Mouse (Mus musculus) midbrain, postnatal 0 days (tissue): ENCODE measurements at regions not wholly inside any gene's neighbourhood (a gene's known extent, or its start where the extent isn't known, plus 50 kb on each side); places are given as distances from the start of the nearest gene placed in this dataset.

ENCODE experiments used
- ATAC-seq: fragments of 200-750 bp; cut with Nextera tagmentation; 2 replicates; pipeline ENCODE4 v1.8.0; 2017; ENCODE audit warnings: moderate number of reproducible peaks, mild to moderate bottlenecking, moderate TSS enrichment, moderate library complexity; ENCODE audit not compliant: low FRiP score
- DNase-seq: peaks from one replicate; pipeline ENCODE4 v3.0.0-alpha.2; 2015; ENCODE audit warnings: low spot score
- H3K27ac ChIP-seq: fragments of 300-500 bp; sonication (generic); 2 replicates; pipeline ENCODE4 v1.5.1; 2014; ENCODE audit warnings: low read depth, mild to moderate bottlenecking, low read length, mixed read lengths
- H3K27me3 ChIP-seq: fragments of 300-500 bp; sonication (generic); 2 replicates; pipeline ENCODE4 v1.6.1; 2014; ENCODE audit warnings: low read length, control low read depth, mixed read lengths; ENCODE audit not compliant: insufficient read depth
- H3K36me3 ChIP-seq: fragments of 300-500 bp; sonication (generic); 2 replicates; pipeline ENCODE4 v1.6.1; 2014; ENCODE audit warnings: low read length, control low read depth, mixed read lengths; ENCODE audit not compliant: insufficient read depth
- H3K4me1 ChIP-seq: fragments of 300-500 bp; sonication (generic); 2 replicates; pipeline ENCODE4 v1.6.1; 2014; ENCODE audit warnings: mild to moderate bottlenecking, control low read depth, antibody characterized with exemption, low read length, mixed read lengths; ENCODE audit not compliant: insufficient read depth
- H3K4me2 ChIP-seq: fragments of 300-500 bp; sonication (generic); 2 replicates; pipeline ENCODE4 v1.6.1; 2014; ENCODE audit warnings: low read depth, mild to moderate bottlenecking, low read length, mixed read lengths; ENCODE audit not compliant: poor library complexity, severe bottlenecking
- H3K4me3 ChIP-seq: fragments of 300-500 bp; sonication (generic); 2 replicates; pipeline ENCODE4 v1.5.1; 2014; ENCODE audit warnings: low read depth, mild to moderate bottlenecking, low read length, moderate library complexity
- H3K9ac ChIP-seq: fragments of 300-500 bp; sonication (generic); replicated peaks from 2 replicates; pipeline ENCODE4 v1.6.1; 2014; ENCODE audit warnings: mild to moderate bottlenecking, low read length, moderate library complexity, mixed read lengths; ENCODE audit not compliant: poor library complexity, severe bottlenecking
- H3K9me3 ChIP-seq: fragments of 300-500 bp; sonication (generic); 2 replicates; pipeline ENCODE4 v1.6.1; 2016; ENCODE audit warnings: low read length, control low read depth
- CTCF ChIP-seq: IDR thresholded peaks from 2 replicates; pipeline ENCODE4 v1.5.1; 2016; ENCODE audit warnings: antibody characterized with exemption, mild to moderate bottlenecking
- WGBS: fragments of 180-500 bp; shearing (Covaris S2); extraction: QIAGEN DNeasy Blood & Tissue Kit; methylation state at CpG from one replicate; pipeline ENCODE4 v1.1.7; 2014; 5-methylcytosine and 5-hydroxymethylcytosine counted together

GRCm38 (mm10) chr16:39695855-39696254 lies 288.3 kb upstream of the Lsamp start:
- no peak for TF ChIP-seq CTCF
- H3K9me3 ChIP-seq: no peaks in the 10 kb centered on the region
- DNase-seq (no peak), ATAC-seq (no peak)
- H3K9ac ChIP-seq: no peak overlapping the region
- no peak overlapping the region for H3K27ac ChIP-seq
- no peaks in the 10 kb centered on the region; the same call in 1 of the 2 replicates for H3K4me1 ChIP-seq
- H3K4me3 ChIP-seq: no peak overlapping the region
- H3K4me2 ChIP-seq: no peak overlapping the region
- no peaks in the 10 kb centered on the region for H3K36me3 ChIP-seq
- H3K27me3 ChIP-seq: no peaks in the 10 kb centered on the region
- WGBS: 64% methylated on average over 1 of the region's 1 CpGs

GRCm38 (mm10) chr16:39699201-39699600 lies 285.0 kb upstream of the Lsamp start:
- Histone ChIP-seq H3K9ac (no peak overlapping the region), H3K36me3 (no peaks in the 10 kb centered on the region), H3K4me3 (no peak overlapping the region), H3K4me1 (no peaks in the 10 kb centered on the region), H3K4me2 (no peak overlapping the region), H3K27me3 (no peaks in the 10 kb centered on the region), H3K9me3 (no peaks in the 10 kb centered on the region), H3K27ac (no peak overlapping the region)
- DNase-seq (no peak), ATAC-seq (no peak)
- no peak for TF ChIP-seq CTCF
- WGBS: 83% methylated on average over 1 of the region's 1 CpGs

- TF ChIP-seq CTCF: no peak
- Histone ChIP-seq H3K4me3 (no peak overlapping the region), H3K9ac (no peak overlapping the region), H3K4me1 (no peaks in the 10 kb centered on the region), H3K27me3 (no peaks in the 10 kb centered on the region), H3K36me3 (no peaks in the 10 kb centered on the region), H3K4me2 (no peak overlapping the region), H3K27ac (no peak overlapping the region), H3K9me3 (no peaks in the 10 kb centered on the region)
- DNase-seq (peak; percentile 10), ATAC-seq (no peak)
- 74% methylated on average over 3 of the region's 3 CpGs for WGBS
These were observed 278.0 kb upstream of the Lsamp start for GRCm38 (mm10) chr16:39706131-39706530.

- TF ChIP-seq CTCF: no peak
- no peak overlapping the region for H3K9ac ChIP-seq
- H3K27ac ChIP-seq: no peak overlapping the region
- H3K36me3 ChIP-seq: no peaks in the 10 kb centered on the region
- WGBS: 66% methylated on average over 10 of the region's 10 CpGs
- ATAC-seq (no peak), DNase-seq (no peak)
- no peaks in the 10 kb centered on the region for H3K9me3 ChIP-seq
- no peaks in the 10 kb centered on the region for H3K27me3 ChIP-seq
- H3K4me3 ChIP-seq: no peak overlapping the region
- no peaks in the 10 kb centered on the region for H3K4me1 ChIP-seq
- H3K4me2 ChIP-seq: no peak overlapping the region
These were observed 274.6 kb upstream of the Lsamp start for GRCm38 (mm10) chr16:39709387-39710039.

GRCm38 (mm10) chr16:39727586-39727985 lies 256.6 kb upstream of the Lsamp start:
- Histone ChIP-seq H3K27me3 (no peaks in the 10 kb centered on the region), H3K36me3 (no peaks in the 10 kb centered on the region), H3K27ac (no peak overlapping the region), H3K4me3 (no peak overlapping the region), H3K4me1 (no peaks in the 10 kb centered on the region), H3K4me2 (no peak overlapping the region), H3K9ac (no peak overlapping the region), H3K9me3 (no peaks in the 10 kb centered on the region)
- 86% methylated on average over 4 of the region's 4 CpGs for WGBS
- no peak for ATAC-seq
- DNase-seq: peak; percentile 39
- no peak for TF ChIP-seq CTCF

GRCm38 (mm10) chr16:39746041-39746736 lies 238.0 kb upstream of the Lsamp start:
- ATAC-seq (no peak), DNase-seq (no peak)
- WGBS: 80% methylated on average over 5 of the region's 5 CpGs
- TF ChIP-seq CTCF: no peak
- H3K4me2 ChIP-seq: no peak overlapping the region
- H3K36me3 ChIP-seq: no peaks in the 10 kb centered on the region
- no peaks in the 10 kb centered on the region for H3K4me1 ChIP-seq
- no peak overlapping the region for H3K4me3 ChIP-seq
- H3K9me3 ChIP-seq: no peaks in the 10 kb centered on the region
- H3K27me3 ChIP-seq: no peaks in the 10 kb centered on the region
- H3K27ac ChIP-seq: no peak overlapping the region
- H3K9ac ChIP-seq: no peak overlapping the region
